Mouse (Mus musculus): ENCODE measurements around the gene Olfr914. TPM values are rescaled to one million over a fixed set of nuclear protein-coding genes. Genes with fewer than 3 reads are reported as not detected.

Olfr914 gene
- total and polyA plus RNA-seq, 3 experiments = not detected

DNA sequence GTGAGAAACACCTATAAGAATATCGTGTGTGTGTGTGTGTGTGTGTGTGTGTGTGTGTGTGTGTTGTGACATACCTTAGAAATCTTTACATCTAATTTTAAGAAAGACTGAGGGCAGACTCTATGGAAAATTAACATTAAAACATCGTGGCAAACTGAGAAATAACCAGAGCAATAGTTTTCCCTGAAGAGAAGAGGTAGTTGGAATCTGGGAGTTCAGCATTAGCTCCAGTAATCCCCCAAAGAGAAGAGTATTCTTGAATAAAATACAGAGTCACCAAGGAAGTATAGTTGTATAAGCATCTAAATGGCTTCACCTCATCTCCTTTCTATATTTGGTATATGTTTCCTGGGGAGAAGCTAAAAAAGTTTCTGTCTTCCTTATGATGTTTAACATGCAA is 12.4 kb upstream of the Olfr914 start, which contains the start of gene Olfr913:
Olfr913 (plus strand) TSS at position 301 of the 400 bp plus-strand sequence.
- Histone ChIP-seq H3K9ac (ENCODE audit: control insufficient read depth, low read depth, low read length, poor library complexity, severe bottlenecking) (no peak within 1 kb of the TSS), H3K27me3 (ENCODE audit: control insufficient read depth in 1 of 2, insufficient read depth in 2 of 2, low read length in 2 of 2) (no peaks in the 10 kb centered on the region), H3K4me3 (ENCODE audit: control insufficient read depth in 1 of 2, insufficient read depth in 1 of 2, low read depth in 2 of 2, low read length in 2 of 2) (no peak within 1 kb of the TSS), H3K36me3 (ENCODE audit: control insufficient read depth in 1 of 2, insufficient read depth in 2 of 2, low read length in 2 of 2) (no peaks in the 10 kb centered on the region), H3K4me1 (ENCODE audit: control insufficient read depth in 1 of 2, insufficient read depth in 2 of 2, low read length in 2 of 2) (no peaks in the 10 kb centered on the region), H3K9me3 (replicated peaks; ENCODE audit: insufficient read depth, low read length) (no peaks in the 10 kb centered on the region), H3K27ac (ENCODE audit: control insufficient read depth, low read depth, low read length) (no peak within 1 kb of the TSS), H3K79me2 (ENCODE audit: control insufficient read depth, insufficient read depth, low read length, poor library complexity) (no peaks in the 10 kb centered on the region)
- TF ChIP-seq ZMIZ1 (IDR thresholded peaks at IDR 0.05; ENCODE audit: low read depth, low read length) (no peak), EP300 (IDR thresholded peaks at IDR 0.05; ENCODE audit: low read depth in 1 of 2, low read length in 2 of 2) (no peak), RAD21 (IDR thresholded peaks at IDR 0.05; ENCODE audit: low read depth, low read length) (no peak), MAX (IDR thresholded peaks at IDR 0.05; ENCODE audit: low read length) (no peak), TBP (IDR thresholded peaks at IDR 0.05; ENCODE audit: low read depth, low read length) (no peak), E2F4 (IDR thresholded peaks at IDR 0.05; ENCODE audit: borderline replicate concordance, low read depth, low read length) (no peak), JUND (IDR thresholded peaks at IDR 0.05; ENCODE audit: low read depth, low read length) (no peak), MAZ (IDR thresholded peaks at IDR 0.05; ENCODE audit: low read depth, low read length) (no peak), CHD2 (IDR thresholded peaks at IDR 0.05; ENCODE audit: low read length) (no peak), GABPA (IDR thresholded peaks at IDR 0.05; ENCODE audit: low read depth, low read length) (no peak), ZNF384 (IDR thresholded peaks at IDR 0.05; ENCODE audit: low read depth, low read length) (no peak), KAT2A (conservative IDR thresholded peaks at IDR 0.05; ENCODE audit: low read depth, low read length) (no peak), MYC (IDR thresholded peaks at IDR 0.05; ENCODE audit: low read depth, low read length) (no peak), POLR2A (IDR thresholded peaks at IDR 0.05; ENCODE audit: control insufficient read depth in 1 of 2, insufficient read depth in 1 of 2, low read depth in 1 of 2, low read length in 2 of 2, poor library complexity in 1 of 2) (no peak), SMC3 (IDR thresholded peaks at IDR 0.05; ENCODE audit: low read depth, low read length) (no peak), NELFE (IDR thresholded peaks at IDR 0.05; ENCODE audit: low read depth, low read length) (no peak), RCOR1 (IDR thresholded peaks at IDR 0.05; ENCODE audit: low read depth, low read length) (no peak), HCFC1 (IDR thresholded peaks at IDR 0.05; ENCODE audit: low read depth, low read length) (no peak), BHLHE40 (IDR thresholded peaks at IDR 0.05; ENCODE audit: borderline replicate concordance, low read depth, low read length) (no peak)
- no peak for DNase-seq (ENCODE audit: low read depth, low spot score)

GRCm38 (mm10) chr9:38632406-38632805 is 27.5 kb downstream of the Olfr914 start:
- Histone ChIP-seq H3K27ac (ENCODE audit: control insufficient read depth, low read depth, low read length) (no peak overlapping the region), H3K79me2 (ENCODE audit: control insufficient read depth, insufficient read depth, low read length, poor library complexity) (no peaks in the 10 kb centered on the region), H3K9ac (ENCODE audit: control insufficient read depth, low read depth, low read length, poor library complexity, severe bottlenecking) (no peak overlapping the region), H3K27me3 (ENCODE audit: control insufficient read depth in 1 of 2, insufficient read depth in 2 of 2, low read length in 2 of 2) (no peaks in the 10 kb centered on the region), H3K4me3 (ENCODE audit: control insufficient read depth in 1 of 2, insufficient read depth in 1 of 2, low read depth in 2 of 2, low read length in 2 of 2) (no peak overlapping the region), H3K4me1 (ENCODE audit: control insufficient read depth in 1 of 2, insufficient read depth in 2 of 2, low read length in 2 of 2) (no peaks in the 10 kb centered on the region), H3K9me3 (replicated peaks; ENCODE audit: insufficient read depth, low read length) (no peaks in the 10 kb centered on the region), H3K36me3 (ENCODE audit: control insufficient read depth in 1 of 2, insufficient read depth in 2 of 2, low read length in 2 of 2) (no peaks in the 10 kb centered on the region)
- no peak for DNase-seq (ENCODE audit: low read depth, low spot score)
- no peak for TF ChIP-seq MYC (IDR thresholded peaks at IDR 0.05; ENCODE audit: low read depth, low read length)
- TF ChIP-seq USF2 (IDR thresholded peaks at IDR 0.05; ENCODE audit: borderline replicate concordance in 1 of 2, insufficient read depth in 1 of 2, low read depth in 1 of 2, low read length in 2 of 2) = no peak
- no peak for TF ChIP-seq TBP (IDR thresholded peaks at IDR 0.05; ENCODE audit: low read depth, low read length)
- TF ChIP-seq ETS1 (IDR thresholded peaks at IDR 0.05; ENCODE audit: low read depth, low read length) = no peak
- no peak for TF ChIP-seq E2F4 (IDR thresholded peaks at IDR 0.05; ENCODE audit: borderline replicate concordance, low read depth, low read length)
- no peak for TF ChIP-seq CTCF (IDR thresholded peaks at IDR 0.05 in 2 of 3, conservative IDR thresholded peaks at IDR 0.05 in 1 of 3; ENCODE audit: control insufficient read depth in 1 of 3, insufficient read depth in 1 of 3, low read depth in 2 of 3, low read length in 3 of 3, poor library complexity in 1 of 3, severe bottlenecking in 1 of 3)
- no peak for TF ChIP-seq CHD2 (IDR thresholded peaks at IDR 0.05; ENCODE audit: low read length)
- TF ChIP-seq POLR2AphosphoS2 (IDR thresholded peaks at IDR 0.05; ENCODE audit: low read length) = no peak
- no peak for TF ChIP-seq NELFE (IDR thresholded peaks at IDR 0.05; ENCODE audit: low read depth, low read length)
